Mouse (Mus musculus): Measurements from ENCODE around the gene Slc38a1.

DNA sequence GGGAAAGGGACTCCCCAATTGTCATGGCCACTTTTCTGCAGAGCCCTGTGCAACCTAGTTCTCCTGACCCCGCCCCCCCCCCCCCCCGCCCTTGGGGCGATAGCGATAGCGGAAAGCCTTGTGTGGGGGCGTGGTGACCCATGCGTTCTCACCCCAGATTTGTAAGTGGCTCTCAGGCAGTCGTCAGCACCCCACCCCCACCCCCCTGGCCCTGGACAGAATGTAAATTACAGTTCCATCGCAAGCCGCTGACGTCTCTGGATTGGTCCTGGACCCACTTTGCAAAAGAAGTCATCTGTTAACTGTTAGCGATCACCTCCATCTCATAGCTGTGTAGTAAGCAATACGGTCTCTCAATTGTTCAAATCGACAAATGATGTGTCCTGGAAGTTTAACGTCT lies 4.7 kb upstream of the Slc38a1 start:
- TF ChIP-seq UBTF (IDR thresholded peaks at IDR 0.05; ENCODE audit: low read depth, low read length) (no peak), BHLHE40 (IDR thresholded peaks at IDR 0.05; ENCODE audit: low read depth, low read length) (no peak), POLR2A (IDR thresholded peaks at IDR 0.05; ENCODE audit: low read depth, low read length) (no peak)

Data from CH12.LX (cell line).